Mouse (Mus musculus): ENCODE results near the gene Dbi. TPM values are rescaled to one million over a fixed set of nuclear protein-coding genes. Genes with fewer than 3 reads are reported as not detected.
A peak's percentile ranks its signal among the peaks of the same experiment; 100 is the strongest.

Gene Dbi
- polyA plus RNA-seq, 1 experiment from 2014 or later, result 768 TPM

DNA sequence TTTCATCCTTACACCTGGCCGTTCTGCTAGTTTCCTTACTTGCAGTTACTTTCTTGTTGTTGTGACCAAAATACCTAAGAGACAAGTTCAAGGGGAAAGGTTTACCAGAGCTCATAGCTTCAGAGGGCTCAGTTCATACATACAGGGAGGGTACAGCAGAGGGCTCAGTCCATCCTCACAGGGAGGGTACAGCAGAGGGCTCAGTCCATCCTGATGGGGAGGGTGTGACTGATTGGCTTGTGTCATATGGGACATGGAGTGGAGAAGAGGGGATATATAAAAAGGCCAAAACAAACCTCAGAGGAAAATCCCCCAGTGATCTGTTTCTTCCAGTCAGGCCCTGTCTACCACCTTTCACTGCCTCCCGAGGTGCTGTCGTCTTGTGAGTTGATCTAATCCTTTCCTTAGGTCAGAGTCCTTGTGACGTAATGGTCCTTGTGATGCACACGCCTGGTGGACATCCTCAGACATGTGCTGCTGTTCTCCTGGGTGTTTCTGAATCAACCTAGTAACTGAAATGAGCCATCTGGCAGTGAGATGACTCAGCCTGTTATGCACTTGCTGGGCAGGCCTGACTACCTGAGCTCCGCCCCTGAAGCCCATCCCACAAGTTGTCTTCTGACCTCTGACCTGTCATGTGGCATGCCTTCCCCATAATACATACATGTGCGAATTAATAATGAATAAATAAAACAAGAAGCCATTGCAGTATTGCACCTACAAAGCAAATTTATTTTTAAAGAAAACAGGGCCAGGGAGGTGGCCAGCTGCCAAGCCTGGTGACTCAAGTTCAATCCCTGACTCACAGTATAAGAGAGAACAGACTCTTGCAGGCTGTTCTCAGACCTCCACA lies 15.3 kb upstream of the Dbi start:
- 76% methylated on average over 7 of the region's 7 CpGs for WGBS
- Histone ChIP-seq H3K36me3 (ENCODE audit: control insufficient read depth, insufficient read depth, low read length) (no peaks in the 10 kb centered on the region), H3K4me1 (ENCODE audit: control insufficient read depth in 2 of 2, insufficient read depth in 2 of 2, low read length in 2 of 2) (peaks cover 2 to 10% of the 10 kb centered on the region in 2 experiments; a peak in 2 of 4 replicates), H3K4me2 (ENCODE audit: low read length) (no peak overlapping the region), H3K4me3 (ENCODE audit: control insufficient read depth in 1 of 2, insufficient read depth in 1 of 2, low read depth in 1 of 2, low read length in 2 of 2) (no peak overlapping the region), H3K9me3 (ENCODE audit: control insufficient read depth, low read length) (0 out of 2 replicates have a peak, but pooled peaks cover 4% of the 10 kb centered on the region), H3K27me3 (ENCODE audit: control insufficient read depth, insufficient read depth, low read length) (no peaks in the 10 kb centered on the region), H3K27ac (replicated peaks in 1 of 2; ENCODE audit: control insufficient read depth in 1 of 2, insufficient read depth in 1 of 2, low read depth in 2 of 2, low read length in 2 of 2) (no peak overlapping the region), H3K9ac (ENCODE audit: low read length) (no peak overlapping the region)
- ATAC-seq (ENCODE audit: insufficient number of reproducible peaks, insufficient read depth, low FRiP score, low read depth), result 0 out of 2 replicates have a peak, but pooled peaks have one; percentile 13

- Histone ChIP-seq H3K4me3 (ENCODE audit: control insufficient read depth in 1 of 2, insufficient read depth in 1 of 2, low read depth in 1 of 2, low read length in 2 of 2) (no peak overlapping the region), H3K4me2 (ENCODE audit: low read length) (no peak overlapping the region), H3K36me3 (ENCODE audit: control insufficient read depth, insufficient read depth, low read length) (no peaks in the 10 kb centered on the region), H3K9ac (ENCODE audit: low read length) (no peak overlapping the region), H3K27ac (replicated peaks in 1 of 2; ENCODE audit: control insufficient read depth in 1 of 2, insufficient read depth in 1 of 2, low read depth in 2 of 2, low read length in 2 of 2) (no peak overlapping the region), H3K27me3 (ENCODE audit: control insufficient read depth, insufficient read depth, low read length) (no peaks in the 10 kb centered on the region), H3K9me3 (ENCODE audit: control insufficient read depth, low read length) (0 out of 2 replicates have a peak, but pooled peaks cover 4% of the 10 kb centered on the region), H3K4me1 (ENCODE audit: control insufficient read depth in 2 of 2, insufficient read depth in 2 of 2, low read length in 2 of 2) (peaks cover 2 to 8% of the 10 kb centered on the region in 2 experiments; a peak in 3 of 4 replicates)
- 81% methylated on average over 1 of the region's 1 CpGs for WGBS
- ATAC-seq (ENCODE audit: insufficient number of reproducible peaks, insufficient read depth, low FRiP score, low read depth), result no peak
Observed at GRCm38 (mm10) chr1:120132376-120132775, 11.5 kb upstream of the Dbi start.

- H3K4me2 ChIP-seq (ENCODE audit: low read length), result no peak overlapping the region
- no peaks in the 10 kb centered on the region for H3K9me3 ChIP-seq (ENCODE audit: control insufficient read depth, low read length)
- 69% methylated on average over 9 of the region's 9 CpGs for WGBS
- no peak overlapping the region for H3K9ac ChIP-seq (ENCODE audit: low read length)
- H3K27ac ChIP-seq (replicated peaks in 1 of 2; ENCODE audit: control insufficient read depth in 1 of 2, insufficient read depth in 1 of 2, low read depth in 2 of 2, low read length in 2 of 2), result no peak overlapping the region
- H3K4me3 ChIP-seq (ENCODE audit: control insufficient read depth in 1 of 2, insufficient read depth in 1 of 2, low read depth in 1 of 2, low read length in 2 of 2), result no peak overlapping the region
- no peak for ATAC-seq (ENCODE audit: insufficient number of reproducible peaks, insufficient read depth, low FRiP score, low read depth)
- no peaks in the 10 kb centered on the region for H3K27me3 ChIP-seq (ENCODE audit: control insufficient read depth, insufficient read depth, low read length)
- peaks cover 0 to 2% of the 10 kb centered on the region in 2 experiments; a peak in 2 of 4 replicates for H3K4me1 ChIP-seq (ENCODE audit: control insufficient read depth in 2 of 2, insufficient read depth in 2 of 2, low read length in 2 of 2)
- H3K36me3 ChIP-seq (ENCODE audit: control insufficient read depth, insufficient read depth, low read length), result no peaks in the 10 kb centered on the region
Observed at GRCm38 (mm10) chr1:120126318-120126717, 5.4 kb upstream of the Dbi start.

GRCm38 (mm10) chr1:120125471-120125870 lies 4.6 kb upstream of the Dbi start:
- Histone ChIP-seq H3K27ac (replicated peaks in 1 of 2; ENCODE audit: control insufficient read depth in 1 of 2, insufficient read depth in 1 of 2, low read depth in 2 of 2, low read length in 2 of 2) (no peak overlapping the region), H3K4me1 (ENCODE audit: control insufficient read depth in 2 of 2, insufficient read depth in 2 of 2, low read length in 2 of 2) (peaks cover 0 to 2% of the 10 kb centered on the region in 2 experiments; a peak in 2 of 4 replicates), H3K9me3 (ENCODE audit: control insufficient read depth, low read length) (no peaks in the 10 kb centered on the region), H3K4me2 (ENCODE audit: low read length) (no peak overlapping the region), H3K4me3 (ENCODE audit: control insufficient read depth in 1 of 2, insufficient read depth in 1 of 2, low read depth in 1 of 2, low read length in 2 of 2) (no peak overlapping the region), H3K27me3 (ENCODE audit: control insufficient read depth, insufficient read depth, low read length) (no peaks in the 10 kb centered on the region), H3K9ac (ENCODE audit: low read length) (no peak overlapping the region), H3K36me3 (ENCODE audit: control insufficient read depth, insufficient read depth, low read length) (no peaks in the 10 kb centered on the region)
- WGBS, result 55% methylated on average over 6 of the region's 6 CpGs
- no peak for ATAC-seq (ENCODE audit: insufficient number of reproducible peaks, insufficient read depth, low FRiP score, low read depth)

DNA sequence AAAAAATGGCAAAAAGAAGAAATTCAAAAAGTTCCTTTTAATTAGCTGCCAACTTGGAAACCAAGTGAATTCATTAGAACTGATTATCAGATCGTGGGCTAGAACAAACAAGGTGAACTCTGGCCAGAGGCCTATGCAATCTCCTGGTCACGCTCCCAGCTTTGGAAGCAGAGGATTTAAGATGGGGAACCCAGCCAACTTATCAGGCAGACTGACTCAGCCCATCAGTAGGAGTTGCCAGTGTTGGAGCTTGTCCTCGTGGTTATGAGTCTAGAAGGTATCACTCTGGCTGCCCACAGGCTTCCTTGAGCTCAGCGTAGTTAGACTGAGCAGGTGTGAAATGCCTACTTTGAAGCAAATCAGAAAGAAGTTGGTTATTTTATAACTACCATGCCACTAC lies 4.0 kb upstream of the Dbi start:
- H3K27ac ChIP-seq (replicated peaks in 1 of 2; ENCODE audit: control insufficient read depth in 1 of 2, insufficient read depth in 1 of 2, low read depth in 2 of 2, low read length in 2 of 2), result no peak overlapping the region
- no peaks in the 10 kb centered on the region for H3K27me3 ChIP-seq (ENCODE audit: control insufficient read depth, insufficient read depth, low read length)
- WGBS, result 62% methylated on average over 4 of the region's 4 CpGs
- H3K9ac ChIP-seq (ENCODE audit: low read length), result no peak overlapping the region
- ATAC-seq (ENCODE audit: insufficient number of reproducible peaks, insufficient read depth, low FRiP score, low read depth), result no peak
- no peaks in the 10 kb centered on the region for H3K36me3 ChIP-seq (ENCODE audit: control insufficient read depth, insufficient read depth, low read length)
- no peaks in the 10 kb centered on the region for H3K9me3 ChIP-seq (ENCODE audit: control insufficient read depth, low read length)
- H3K4me2 ChIP-seq (ENCODE audit: low read length), result no peak overlapping the region
- no peak overlapping the region for H3K4me3 ChIP-seq (ENCODE audit: control insufficient read depth in 1 of 2, insufficient read depth in 1 of 2, low read depth in 1 of 2, low read length in 2 of 2)
- H3K4me1 ChIP-seq (ENCODE audit: control insufficient read depth in 2 of 2, insufficient read depth in 2 of 2, low read length in 2 of 2), result peaks cover 2 to 5% of the 10 kb centered on the region in 2 experiments

GRCm38 (mm10) chr1:120122634-120123383 lies 1.9 kb upstream of the Dbi start:
- H3K36me3 ChIP-seq (ENCODE audit: control insufficient read depth, insufficient read depth, low read length), result peaks cover 16% of the 10 kb centered on the region
- H3K4me1 ChIP-seq (ENCODE audit: control insufficient read depth in 2 of 2, insufficient read depth in 2 of 2, low read length in 2 of 2), result peaks cover 10 to 20% of the 10 kb centered on the region in 2 experiments
- H3K4me2 ChIP-seq (ENCODE audit: low read length), result no peak overlapping the region
- H3K9ac ChIP-seq (ENCODE audit: low read length), result no peak overlapping the region
- H3K4me3 ChIP-seq (ENCODE audit: control insufficient read depth in 1 of 2, insufficient read depth in 1 of 2, low read depth in 1 of 2, low read length in 2 of 2), result no peak overlapping the region
- H3K9me3 ChIP-seq (ENCODE audit: control insufficient read depth, low read length), result no peaks in the 10 kb centered on the region
- no peaks in the 10 kb centered on the region for H3K27me3 ChIP-seq (ENCODE audit: control insufficient read depth, insufficient read depth, low read length)
- no peak for ATAC-seq (ENCODE audit: insufficient number of reproducible peaks, insufficient read depth, low FRiP score, low read depth)
- 93% methylated on average over 8 of the region's 8 CpGs for WGBS
- H3K27ac ChIP-seq (replicated peaks in 1 of 2; ENCODE audit: control insufficient read depth in 1 of 2, insufficient read depth in 1 of 2, low read depth in 2 of 2, low read length in 2 of 2), result no peak overlapping the region

GRCm38 (mm10) chr1:120121930-120122530 lies 1.2 kb upstream of the Dbi start:
- H3K4me3 ChIP-seq (ENCODE audit: control insufficient read depth in 1 of 2, insufficient read depth in 1 of 2, low read depth in 1 of 2, low read length in 2 of 2), result peak overlapping the region; percentile 74 to 78
- no peak for ATAC-seq (ENCODE audit: insufficient number of reproducible peaks, insufficient read depth, low FRiP score, low read depth)
- H3K9ac ChIP-seq (ENCODE audit: low read length), result peak overlapping the region; percentile 81
- peaks cover 18% of the 10 kb centered on the region for H3K36me3 ChIP-seq (ENCODE audit: control insufficient read depth, insufficient read depth, low read length)
- H3K9me3 ChIP-seq (ENCODE audit: control insufficient read depth, low read length), result no peaks in the 10 kb centered on the region
- H3K27me3 ChIP-seq (ENCODE audit: control insufficient read depth, insufficient read depth, low read length), result no peaks in the 10 kb centered on the region
- peak overlapping the region; percentile 87 for H3K4me2 ChIP-seq (ENCODE audit: low read length)
- 89% methylated on average over 9 of the region's 9 CpGs for WGBS
- peak overlapping the region; percentile 96 to 98 for H3K27ac ChIP-seq (replicated peaks in 1 of 2; ENCODE audit: control insufficient read depth in 1 of 2, insufficient read depth in 1 of 2, low read depth in 2 of 2, low read length in 2 of 2)
- peaks cover 10 to 26% of the 10 kb centered on the region in 2 experiments for H3K4me1 ChIP-seq (ENCODE audit: control insufficient read depth in 2 of 2, insufficient read depth in 2 of 2, low read length in 2 of 2)
